Mouse (Mus musculus): Measurements from ENCODE around the gene Npff. TPM values are rescaled to one million over a fixed set of nuclear protein-coding genes. Genes with fewer than 3 reads are reported as not detected.

Gene Npff
- 3.4 and 5.6 TPM in 2 replicates for polyA plus RNA-seq (2012; rRNA removed)

DNA sequence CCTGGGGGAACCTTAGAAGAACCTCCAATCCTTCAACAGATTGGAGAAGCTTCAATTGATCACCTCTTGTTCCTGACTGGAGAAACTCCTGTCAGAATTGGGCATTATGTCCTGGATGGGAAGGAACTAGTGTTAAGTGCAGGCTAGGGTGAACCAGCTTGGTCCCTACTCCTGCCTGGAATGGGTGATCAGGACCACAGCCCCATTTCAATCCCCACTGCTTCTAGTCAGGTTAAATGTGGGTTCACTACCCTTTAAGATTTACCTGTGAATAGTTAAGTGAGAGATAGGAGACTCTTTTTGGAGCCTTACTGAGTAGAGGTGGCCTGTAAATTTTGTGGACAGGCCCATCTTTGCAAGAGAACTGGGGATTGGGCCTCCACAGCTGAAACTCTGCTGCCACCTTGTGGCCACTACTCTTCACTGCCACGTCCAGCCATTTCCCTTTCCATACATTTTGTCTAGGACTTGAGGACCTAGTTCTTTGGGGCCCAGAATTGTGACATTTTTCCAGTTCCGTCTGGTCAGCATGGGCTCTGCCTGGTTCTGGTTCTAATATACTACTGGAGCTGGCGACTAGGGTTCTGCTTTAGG lies at the start of gene Npff:
Gene Npff (minus strand): TSS at position 51 of the 594 bp plus-strand sequence.
- Histone ChIP-seq H3K36me3 (ENCODE audit: control insufficient read depth, insufficient read depth, low read length) (no peaks in the 10 kb centered on the region; the same call in none of the 2 replicates), H3K27ac (ENCODE audit: insufficient read depth, low read depth, low read length) (no peak within 1 kb of the TSS), H3K27me3 (replicated peaks; ENCODE audit: control insufficient read depth, insufficient read depth, low read length) (no peaks in the 10 kb centered on the region), H3K4me1 (ENCODE audit: control insufficient read depth, insufficient read depth, low read length) (no peaks in the 10 kb centered on the region), H3K4me3 (ENCODE audit: insufficient read depth, low read depth, low read length) (no peak within 1 kb of the TSS)
- TF ChIP-seq CTCF (conservative IDR thresholded peaks at IDR 0.05; ENCODE audit: insufficient read depth, insufficient read length, low read depth, low read length) = peak; percentile 95
- TF ChIP-seq POLR2A (IDR thresholded peaks at IDR 0.05; ENCODE audit: low read depth, low read length) = no peak
- 6% methylated on average over 3 of the region's 3 CpGs for WGBS
- DNase-seq = peak; percentile 71

DNA sequence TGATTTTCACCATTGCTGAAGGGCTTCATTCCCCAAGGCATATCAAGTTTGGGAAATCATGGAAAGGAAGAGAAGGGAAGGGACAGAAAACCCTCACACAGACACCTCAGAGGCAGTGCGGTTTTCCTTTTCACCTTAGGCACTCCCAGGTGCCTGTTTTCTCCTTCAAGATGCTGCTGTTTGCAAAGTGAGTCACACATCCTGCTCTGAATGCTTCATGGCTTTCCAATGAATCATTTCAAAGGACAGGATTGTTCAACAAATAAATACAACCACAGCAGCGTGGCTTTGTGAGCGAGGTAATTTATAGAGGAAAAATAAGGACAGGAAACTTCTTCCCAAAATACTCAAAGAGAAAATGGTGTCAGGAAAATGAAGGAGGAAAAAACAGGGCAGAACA lies 47.3 kb upstream of the Npff start:
- Histone ChIP-seq H3K4me1 (ENCODE audit: control insufficient read depth, insufficient read depth, low read length) (no peaks in the 10 kb centered on the region), H3K4me3 (ENCODE audit: insufficient read depth, low read depth, low read length) (no peak overlapping the region), H3K27ac (ENCODE audit: insufficient read depth, low read depth, low read length) (no peak overlapping the region), H3K27me3 (replicated peaks; ENCODE audit: control insufficient read depth, insufficient read depth, low read length) (no peaks in the 10 kb centered on the region), H3K36me3 (ENCODE audit: control insufficient read depth, insufficient read depth, low read length) (no peaks in the 10 kb centered on the region; the same call in 1 of the 2 replicates)
- no peak for DNase-seq
- no peak for TF ChIP-seq POLR2A (IDR thresholded peaks at IDR 0.05; ENCODE audit: low read depth, low read length)
- TF ChIP-seq CTCF (conservative IDR thresholded peaks at IDR 0.05; ENCODE audit: insufficient read depth, insufficient read length, low read depth, low read length) = no peak
- 37% methylated on average over 3 of the region's 3 CpGs for WGBS

DNA sequence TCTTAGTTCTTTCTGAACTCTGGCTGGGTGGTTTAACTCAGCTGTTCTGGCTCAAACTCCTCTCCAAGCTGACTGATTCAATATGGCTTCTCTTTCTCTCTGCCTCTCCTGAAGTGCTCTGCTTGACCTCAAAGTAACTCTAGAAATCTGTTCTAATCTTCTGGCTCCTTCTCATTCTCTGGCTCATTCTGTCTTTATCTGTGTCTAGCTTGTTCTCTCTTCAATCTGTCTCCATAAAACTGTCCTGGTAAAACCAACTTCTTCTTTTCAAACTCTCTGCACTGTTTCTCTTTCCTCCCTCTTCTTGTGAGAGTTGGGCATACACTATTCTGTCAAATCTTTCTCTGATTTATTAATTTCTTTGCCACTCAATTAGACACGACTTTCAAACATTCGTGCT lies 43.1 kb upstream of the Npff start:
- no peaks in the 10 kb centered on the region for H3K4me1 ChIP-seq (ENCODE audit: control insufficient read depth, insufficient read depth, low read length)
- no peak overlapping the region for H3K4me3 ChIP-seq (ENCODE audit: insufficient read depth, low read depth, low read length)
- 79% methylated on average over 2 of the region's 2 CpGs for WGBS
- H3K27me3 ChIP-seq (replicated peaks; ENCODE audit: control insufficient read depth, insufficient read depth, low read length) = no peaks in the 10 kb centered on the region
- DNase-seq = no peak
- TF ChIP-seq CTCF (conservative IDR thresholded peaks at IDR 0.05; ENCODE audit: insufficient read depth, insufficient read length, low read depth, low read length) (no peak), POLR2A (IDR thresholded peaks at IDR 0.05; ENCODE audit: low read depth, low read length) (no peak)
- H3K36me3 ChIP-seq (ENCODE audit: control insufficient read depth, insufficient read depth, low read length) = no peaks in the 10 kb centered on the region
- no peak overlapping the region for H3K27ac ChIP-seq (ENCODE audit: insufficient read depth, low read depth, low read length)

DNA sequence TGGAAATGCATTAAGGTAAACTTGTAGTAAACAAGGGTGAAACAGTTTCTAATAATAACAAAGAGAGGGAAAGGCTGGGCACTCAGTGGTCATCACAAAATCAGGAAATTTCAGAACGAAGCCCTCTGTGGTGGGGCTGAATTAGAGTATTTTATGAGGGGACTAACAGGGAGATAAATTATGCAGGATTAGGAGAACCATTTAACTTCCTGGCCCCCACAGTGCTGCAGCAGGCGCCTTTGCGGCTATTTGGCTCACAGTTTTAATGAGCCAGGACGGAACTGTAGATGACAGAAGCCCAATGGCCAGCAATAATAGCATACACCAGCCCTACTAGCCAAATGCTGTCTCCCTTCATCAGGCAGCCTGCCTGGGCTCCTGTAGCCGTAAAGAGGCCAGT lies 38.9 kb upstream of the Npff start:
- H3K4me3 ChIP-seq (ENCODE audit: insufficient read depth, low read depth, low read length) = no peak overlapping the region
- TF ChIP-seq CTCF (conservative IDR thresholded peaks at IDR 0.05; ENCODE audit: insufficient read depth, insufficient read length, low read depth, low read length) (no peak), POLR2A (IDR thresholded peaks at IDR 0.05; ENCODE audit: low read depth, low read length) (no peak)
- 85% methylated on average over 5 of the region's 5 CpGs for WGBS

DNA sequence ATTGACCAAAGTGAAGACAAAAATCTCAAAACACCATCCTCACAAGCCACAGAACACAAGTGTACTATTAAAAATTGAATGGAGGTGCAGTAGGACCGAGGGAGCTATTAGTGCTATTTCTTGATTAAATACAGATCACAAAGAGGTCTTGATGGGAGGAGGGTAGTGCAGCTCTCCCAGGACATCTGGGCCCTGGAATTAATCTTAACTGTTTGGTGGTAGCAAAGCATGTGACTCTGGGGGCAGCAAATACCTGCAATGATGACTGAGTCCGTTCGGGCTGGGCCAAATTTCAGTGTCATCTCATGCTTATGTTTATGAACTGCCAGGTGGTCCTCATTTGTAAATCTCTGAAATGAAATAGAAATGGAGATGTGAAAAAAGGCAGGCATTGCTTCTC lies 38.3 kb upstream of the Npff start:
- DNase-seq = no peak
- TF ChIP-seq CTCF (conservative IDR thresholded peaks at IDR 0.05; ENCODE audit: insufficient read depth, insufficient read length, low read depth, low read length) (no peak), POLR2A (IDR thresholded peaks at IDR 0.05; ENCODE audit: low read depth, low read length) (no peak)
- H3K36me3 ChIP-seq (ENCODE audit: control insufficient read depth, insufficient read depth, low read length) = no peaks in the 10 kb centered on the region; the same call in 1 of the 2 replicates
- WGBS = 94% methylated on average over 3 of the region's 3 CpGs
- no peaks in the 10 kb centered on the region for H3K27me3 ChIP-seq (replicated peaks; ENCODE audit: control insufficient read depth, insufficient read depth, low read length)
- H3K4me3 ChIP-seq (ENCODE audit: insufficient read depth, low read depth, low read length) = no peak overlapping the region
- no peak overlapping the region for H3K27ac ChIP-seq (ENCODE audit: insufficient read depth, low read depth, low read length)
- no peaks in the 10 kb centered on the region for H3K4me1 ChIP-seq (ENCODE audit: control insufficient read depth, insufficient read depth, low read length)

More for the DNA sequence above, 38.9 kb upstream of the Npff start:
- Histone ChIP-seq H3K27me3 (replicated peaks; ENCODE audit: control insufficient read depth, insufficient read depth, low read length) (no peaks in the 10 kb centered on the region), H3K4me1 (ENCODE audit: control insufficient read depth, insufficient read depth, low read length) (no peaks in the 10 kb centered on the region), H3K27ac (ENCODE audit: insufficient read depth, low read depth, low read length) (no peak overlapping the region), H3K36me3 (ENCODE audit: control insufficient read depth, insufficient read depth, low read length) (no peaks in the 10 kb centered on the region; the same call in 1 of the 2 replicates)
- no peak for DNase-seq

DNA sequence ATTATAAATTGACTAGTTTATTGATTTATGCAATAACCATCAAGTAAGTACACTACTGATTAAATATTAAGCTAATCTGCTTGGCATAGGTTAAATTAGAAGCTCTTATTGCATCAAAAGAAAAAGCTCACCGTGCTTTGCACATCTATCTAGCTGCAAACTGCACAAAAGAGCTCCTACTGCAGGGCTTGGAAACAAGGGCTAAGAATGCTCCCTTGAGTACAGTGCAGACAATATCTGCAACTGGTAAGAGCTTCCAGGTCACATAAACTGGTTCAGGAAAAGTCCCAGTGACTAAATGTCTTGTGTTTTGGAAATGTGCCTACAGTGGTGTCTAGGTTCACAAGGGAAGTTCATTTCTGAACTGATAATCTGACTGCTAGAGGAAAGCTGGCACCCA lies 37.7 kb upstream of the Npff start:
- H3K27me3 ChIP-seq (replicated peaks; ENCODE audit: control insufficient read depth, insufficient read depth, low read length) = no peaks in the 10 kb centered on the region

DNA sequence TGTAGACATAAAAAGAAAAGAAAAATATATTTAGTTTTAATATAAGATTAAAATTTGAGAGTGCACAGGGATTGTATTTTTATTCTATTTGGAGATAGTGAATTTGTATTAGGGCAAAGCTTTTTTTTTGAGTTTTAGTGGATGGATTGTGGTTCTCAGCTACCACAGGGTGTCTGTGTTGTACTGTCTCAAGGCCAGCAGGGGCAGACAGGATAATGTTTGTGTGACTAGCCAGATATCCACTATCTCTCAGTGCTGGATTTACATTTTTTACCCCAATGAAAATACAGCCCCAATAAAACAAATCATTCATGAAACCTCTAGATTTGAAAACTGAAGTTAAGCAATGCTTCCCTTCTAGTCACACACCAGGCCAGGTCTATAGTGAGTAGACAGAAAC lies 32.8 kb upstream of the Npff start:
- Histone ChIP-seq H3K36me3 (ENCODE audit: control insufficient read depth, insufficient read depth, low read length) (peaks cover 6% of the 10 kb centered on the region; the same call in 1 of the 2 replicates), H3K27me3 (replicated peaks; ENCODE audit: control insufficient read depth, insufficient read depth, low read length) (no peaks in the 10 kb centered on the region), H3K27ac (ENCODE audit: insufficient read depth, low read depth, low read length) (no peak overlapping the region), H3K4me1 (ENCODE audit: control insufficient read depth, insufficient read depth, low read length) (no peaks in the 10 kb centered on the region), H3K4me3 (ENCODE audit: insufficient read depth, low read depth, low read length) (no peak overlapping the region)
- TF ChIP-seq CTCF (conservative IDR thresholded peaks at IDR 0.05; ENCODE audit: insufficient read depth, insufficient read length, low read depth, low read length) (no peak), POLR2A (IDR thresholded peaks at IDR 0.05; ENCODE audit: low read depth, low read length) (no peak)
- DNase-seq = no peak

More for the DNA sequence above, 37.7 kb upstream of the Npff start:
- Histone ChIP-seq H3K27ac (ENCODE audit: insufficient read depth, low read depth, low read length) (no peak overlapping the region), H3K4me1 (ENCODE audit: control insufficient read depth, insufficient read depth, low read length) (no peaks in the 10 kb centered on the region), H3K4me3 (ENCODE audit: insufficient read depth, low read depth, low read length) (no peak overlapping the region), H3K36me3 (ENCODE audit: control insufficient read depth, insufficient read depth, low read length) (no peaks in the 10 kb centered on the region; the same call in 1 of the 2 replicates)
- WGBS = 54% methylated on average over 1 of the region's 1 CpGs
- TF ChIP-seq CTCF (conservative IDR thresholded peaks at IDR 0.05; ENCODE audit: insufficient read depth, insufficient read length, low read depth, low read length) (no peak), POLR2A (IDR thresholded peaks at IDR 0.05; ENCODE audit: low read depth, low read length) (no peak)
- no peak for DNase-seq

All from kidney, adult 2 months (tissue).